Mouse (Mus musculus) MEL (cell line): ENCODE data around the gene Prr18. TPM values are rescaled to one million over a fixed set of nuclear protein-coding genes. Genes with fewer than 3 reads are reported as not detected.

Experiments used
- DNase-seq: peaks from one replicate; pipeline ENCODE4 v3.0.0; 2011; ENCODE audit warnings: low read depth, low spot score
- H3K27ac ChIP-seq: 2 replicates; pipeline ENCODE4 v1.5.1; 2012; ENCODE audit warnings: low read depth, mild to moderate bottlenecking, control low read depth, low read length, moderate library complexity; ENCODE audit not compliant: control insufficient read depth
- H3K27me3 ChIP-seq, 2 experiments: fragments of 150-350 bp in 1 of 2; sonication (generic) in 1 of 2; 2 replicates each; pipeline ENCODE4 v1.6.1; 2012; ENCODE audit warnings: low read length in 2 of 2, mild to moderate bottlenecking in 2 of 2, improper control_type of control experiment in 1 of 2, moderate library complexity in 1 of 2; ENCODE audit not compliant: insufficient read depth in 2 of 2, control insufficient read depth in 1 of 2
- H3K36me3 ChIP-seq, 2 experiments: 2 replicates each; pipeline ENCODE4 v1.6.1; 2012 to 2014; ENCODE audit warnings: low read length in 2 of 2, improper control_type of control experiment in 1 of 2, inconsistent platforms in 1 of 2, mild to moderate bottlenecking in 1 of 2; ENCODE audit not compliant: insufficient read depth in 2 of 2, control insufficient read depth in 1 of 2
- H3K4me1 ChIP-seq, 2 experiments: fragments of 150-350 bp in 1 of 2; sonication (generic) in 1 of 2; 2 replicates each; pipeline ENCODE4 v1.6.1; 2012; ENCODE audit warnings: low read length in 2 of 2, improper control_type of control experiment in 1 of 2, mild to moderate bottlenecking in 1 of 2; ENCODE audit not compliant: insufficient read depth in 2 of 2, control insufficient read depth in 1 of 2
- H3K4me3 ChIP-seq, 2 experiments: fragments of 150-350 bp in 1 of 2; sonication (generic) in 1 of 2; 2 replicates each; pipeline ENCODE4 v1.5.1; 2012; ENCODE audit warnings: low read depth in 2 of 2, low read length in 2 of 2, mild to moderate bottlenecking in 2 of 2, moderate library complexity in 2 of 2, control low read depth in 1 of 2, improper control_type of control experiment in 1 of 2; ENCODE audit not compliant: control insufficient read depth in 1 of 2, insufficient read depth in 1 of 2
- H3K79me2 ChIP-seq: 2 replicates; pipeline ENCODE4 v1.6.1; 2012; ENCODE audit warnings: mild to moderate bottlenecking, low read length, moderate library complexity; ENCODE audit not compliant: control insufficient read depth, poor library complexity, insufficient read depth
- H3K9ac ChIP-seq: 2 replicates; pipeline ENCODE4 v1.6.1; 2012; ENCODE audit warnings: low read depth, mild to moderate bottlenecking, control low read depth, low read length, moderate library complexity; ENCODE audit not compliant: control insufficient read depth, poor library complexity, severe bottlenecking
- H3K9me3 ChIP-seq: fragments of 150-350 bp; sonication (generic); replicated peaks from 2 replicates; pipeline ENCODE4 v1.6.1; 2012; ENCODE audit warnings: mild to moderate bottlenecking, low read length, improper control_type of control experiment, moderate library complexity; ENCODE audit not compliant: insufficient read depth
- CHD1 ChIP-seq: IDR thresholded peaks from 2 replicates; pipeline ENCODE4 v1.6.1; 2012; ENCODE audit warnings: low read depth, mild to moderate bottlenecking, inconsistent platforms, low read length, improper control_type of control experiment
- CHD2 ChIP-seq: IDR thresholded peaks from 2 replicates; pipeline ENCODE4 v1.6.1; 2011; ENCODE audit warnings: low read length, improper control_type of control experiment
- CTCF ChIP-seq, 3 experiments: IDR thresholded peaks in 2 of 3; conservative IDR thresholded peaks in 1 of 3; 2 replicates each; pipeline ENCODE4 v1.5.1; 2011 to 2012; ENCODE audit warnings: low read length in 3 of 3, low read depth in 2 of 3, mild to moderate bottlenecking in 2 of 3, improper control_type of control experiment in 1 of 3, inconsistent platforms in 1 of 3, mixed read lengths in 1 of 3, moderate library complexity in 1 of 3; ENCODE audit not compliant: control insufficient read depth in 1 of 3, insufficient read depth in 1 of 3, poor library complexity in 1 of 3, severe bottlenecking in 1 of 3
- E2F4 ChIP-seq: IDR thresholded peaks from 2 replicates; pipeline ENCODE4 v1.6.1; 2011; ENCODE audit warnings: low read depth, low read length, improper control_type of control experiment, borderline replicate concordance
- ELF1 ChIP-seq: IDR thresholded peaks from 2 replicates; pipeline ENCODE4 v1.6.1; 2014; ENCODE audit warnings: low read depth, mild to moderate bottlenecking, inconsistent platforms, low read length, improper control_type of control experiment, moderate library complexity
- EP300 ChIP-seq, 2 experiments: IDR thresholded peaks; 2 replicates each; pipeline ENCODE4 v1.6.1; 2011; ENCODE audit warnings: improper control_type of control experiment in 2 of 2, low read length in 2 of 2, low read depth in 1 of 2, mild to moderate bottlenecking in 1 of 2
- ETS1 ChIP-seq: IDR thresholded peaks from 2 replicates; pipeline ENCODE4 v1.6.1; 2012; ENCODE audit warnings: low read depth, mild to moderate bottlenecking, inconsistent platforms, low read length, improper control_type of control experiment, moderate library complexity
- GABPA ChIP-seq: IDR thresholded peaks from 2 replicates; pipeline ENCODE4 v1.6.1; 2012; ENCODE audit warnings: low read depth, mild to moderate bottlenecking, inconsistent platforms, low read length, improper control_type of control experiment, moderate library complexity
- GATA1 ChIP-seq: IDR thresholded peaks from 2 replicates; pipeline ENCODE4 v1.6.1; 2011; ENCODE audit warnings: low read depth, low read length, improper control_type of control experiment
- HCFC1 ChIP-seq: IDR thresholded peaks from 2 replicates; pipeline ENCODE4 v1.6.1; 2012; ENCODE audit warnings: low read depth, mild to moderate bottlenecking, inconsistent platforms, low read length, improper control_type of control experiment, moderate library complexity
- JUND ChIP-seq: IDR thresholded peaks from 2 replicates; pipeline ENCODE4 v1.6.1; 2011; ENCODE audit warnings: low read depth, mild to moderate bottlenecking, improper control_type of control experiment, low read length
- KAT2A ChIP-seq: conservative IDR thresholded peaks from 2 replicates; pipeline ENCODE4 v1.6.1; 2012; ENCODE audit warnings: low read depth, low read length, improper control_type of control experiment, inconsistent platforms
- MAX ChIP-seq: IDR thresholded peaks from 2 replicates; pipeline ENCODE4 v1.6.1; 2011; ENCODE audit warnings: low read length, improper control_type of control experiment
- MEF2A ChIP-seq: IDR thresholded peaks from 2 replicates; pipeline ENCODE4 v1.6.1; 2014; ENCODE audit warnings: low read depth, mild to moderate bottlenecking, inconsistent platforms, low read length, improper control_type of control experiment; ENCODE audit not compliant: poor library complexity, insufficient replicate concordance, severe bottlenecking; ENCODE audit errors: extremely low read depth
- MXI1 ChIP-seq: IDR thresholded peaks from 2 replicates; pipeline ENCODE4 v1.6.1; 2011; ENCODE audit warnings: mild to moderate bottlenecking, low read depth, low read length, improper control_type of control experiment
- MYB ChIP-seq: IDR thresholded peaks from 2 replicates; pipeline ENCODE4 v1.6.1; 2011; ENCODE audit warnings: mild to moderate bottlenecking, low read depth, low read length, improper control_type of control experiment
- MYC ChIP-seq: IDR thresholded peaks from 2 replicates; pipeline ENCODE4 v1.6.1; 2011; ENCODE audit warnings: low read depth, mild to moderate bottlenecking, low read length, improper control_type of control experiment, moderate library complexity
- NELFE ChIP-seq: IDR thresholded peaks from 2 replicates; pipeline ENCODE4 v1.6.1; 2011; ENCODE audit warnings: low read depth, low read length, improper control_type of control experiment
- NRF1 ChIP-seq: IDR thresholded peaks from 2 replicates; pipeline ENCODE4 v1.6.1; 2014; ENCODE audit warnings: low read depth, mild to moderate bottlenecking, inconsistent platforms, low read length, improper control_type of control experiment, moderate library complexity; ENCODE audit not compliant: poor library complexity, insufficient read depth, severe bottlenecking
- POLR2A ChIP-seq, 2 experiments: IDR thresholded peaks; 2 replicates each; pipeline ENCODE4 v1.6.1; 2011 to 2012; ENCODE audit warnings: low read length in 2 of 2, mild to moderate bottlenecking in 2 of 2, control low read depth in 1 of 2, improper control_type of control experiment in 1 of 2, low read depth in 1 of 2, moderate library complexity in 1 of 2; ENCODE audit not compliant: control insufficient read depth in 1 of 2, insufficient read depth in 1 of 2, poor library complexity in 1 of 2
- POLR2AphosphoS2 ChIP-seq: IDR thresholded peaks from 2 replicates; pipeline ENCODE4 v1.6.1; 2011; ENCODE audit warnings: low read length, improper control_type of control experiment
- POLR2AphosphoS5 ChIP-seq: IDR thresholded peaks from 2 replicates; pipeline ENCODE4 v1.6.1; 2012; ENCODE audit warnings: low read depth, borderline replicate concordance, mild to moderate bottlenecking, inconsistent platforms, low read length, moderate library complexity, mixed read lengths
- RCOR1 ChIP-seq: IDR thresholded peaks from 2 replicates; pipeline ENCODE4 v1.6.1; 2012; ENCODE audit warnings: low read depth, mild to moderate bottlenecking, inconsistent platforms, low read length, improper control_type of control experiment
- SIN3A ChIP-seq: IDR thresholded peaks from 2 replicates; pipeline ENCODE4 v1.6.1; 2012; ENCODE audit warnings: low read length, improper control_type of control experiment, inconsistent platforms
- TAL1 ChIP-seq: IDR thresholded peaks from 2 replicates; pipeline ENCODE4 v1.6.1; 2012; ENCODE audit warnings: mild to moderate bottlenecking, inconsistent platforms, low read length, moderate library complexity, mixed read lengths
- TBP ChIP-seq: IDR thresholded peaks from 2 replicates; pipeline ENCODE4 v1.8.0; 2011; ENCODE audit warnings: low read depth, low read length, improper control_type of control experiment
- TCF12 ChIP-seq: IDR thresholded peaks from 2 replicates; pipeline ENCODE4 v1.6.1; 2014; ENCODE audit warnings: low read depth, mild to moderate bottlenecking, inconsistent platforms, low read length, improper control_type of control experiment, moderate library complexity
- UBTF ChIP-seq: IDR thresholded peaks from 2 replicates; pipeline ENCODE4 v1.6.1; 2012; ENCODE audit warnings: low read depth, mild to moderate bottlenecking, inconsistent platforms, low read length, improper control_type of control experiment, moderate library complexity, borderline replicate concordance; ENCODE audit not compliant: insufficient read depth
- USF1 ChIP-seq: IDR thresholded peaks from 2 replicates; pipeline ENCODE4 v1.6.1; 2014; ENCODE audit warnings: low read depth, mild to moderate bottlenecking, inconsistent platforms, low read length, improper control_type of control experiment, moderate library complexity
- ZC3H11A ChIP-seq: IDR thresholded peaks from 2 replicates; pipeline ENCODE4 v1.6.1; 2012; ENCODE audit warnings: low read depth, mild to moderate bottlenecking, inconsistent platforms, low read length, improper control_type of control experiment
- ZKSCAN1 ChIP-seq: IDR thresholded peaks from 2 replicates; pipeline ENCODE4 v1.6.1; 2012; ENCODE audit warnings: low read depth, mild to moderate bottlenecking, inconsistent platforms, low read length, improper control_type of control experiment, moderate library complexity
- ZMIZ1 ChIP-seq: IDR thresholded peaks from 2 replicates; pipeline ENCODE4 v1.6.1; 2012; ENCODE audit warnings: low read depth, mild to moderate bottlenecking, inconsistent platforms, low read length, improper control_type of control experiment, moderate library complexity
- ZNF384 ChIP-seq: IDR thresholded peaks from 2 replicates; pipeline ENCODE4 v1.6.1; 2012; ENCODE audit warnings: low read depth, mild to moderate bottlenecking, inconsistent platforms, low read length, improper control_type of control experiment
- polyA plus RNA-seq, 2 experiments: library from polyadenylated mRNA; stranded (reverse) in 1 of 2; unstranded in 1 of 2; fragments of >175 nt in 1 of 2; fragments of >200 nt in 1 of 2; gene quantifications; 2 replicates each; pipeline versions ENCODE4 v1.2.1 to v1.2.4; 2012; ENCODE audit warnings: low replicate concordance in 2 of 2, low read depth in 1 of 2; ENCODE audit not compliant: insufficient read length in 2 of 2, insufficient read depth in 1 of 2, missing spikeins in 1 of 2
- total RNA-seq: library from RNA; depleted of rRNA; stranded (reverse); fragments of 300-350 nt; gene quantifications from 2 replicates; pipeline ENCODE4 v1.2.3, GENCODE M21; 2012

The Prr18 gene
- total and polyA plus RNA-seq, 3 experiments, result 0.04 to 0.10 TPM; not detected in 1

DNA sequence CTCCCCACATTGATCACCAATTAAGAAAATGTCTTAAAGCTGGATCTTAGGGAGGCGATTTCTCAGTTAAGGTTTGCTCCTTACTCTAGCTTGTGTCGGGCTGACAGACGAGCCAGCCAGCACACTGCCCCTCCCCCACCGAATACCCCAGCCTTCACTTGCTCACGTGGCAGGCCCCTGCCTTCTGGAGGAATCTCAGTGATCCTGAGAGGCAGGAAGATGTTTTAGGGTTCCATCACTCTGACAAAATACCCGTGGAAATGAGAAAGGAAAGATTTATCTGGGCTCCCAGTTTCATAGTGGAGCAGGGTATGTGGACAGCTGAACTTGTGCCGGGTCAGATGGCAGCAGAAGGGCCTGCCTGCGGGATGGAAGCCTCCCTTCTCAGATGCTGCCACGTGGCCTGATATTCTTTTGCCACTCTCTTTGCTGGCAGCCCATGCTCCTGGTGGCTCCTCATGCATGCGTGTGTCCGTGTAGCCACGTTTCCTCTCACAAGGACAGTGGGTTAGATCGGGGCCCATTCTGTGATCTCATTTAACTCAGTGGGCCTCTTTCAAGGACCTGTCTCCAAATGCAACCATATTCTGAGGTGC is 33.5 kb downstream of the Prr18 start:
- no peak for DNase-seq

DNA sequence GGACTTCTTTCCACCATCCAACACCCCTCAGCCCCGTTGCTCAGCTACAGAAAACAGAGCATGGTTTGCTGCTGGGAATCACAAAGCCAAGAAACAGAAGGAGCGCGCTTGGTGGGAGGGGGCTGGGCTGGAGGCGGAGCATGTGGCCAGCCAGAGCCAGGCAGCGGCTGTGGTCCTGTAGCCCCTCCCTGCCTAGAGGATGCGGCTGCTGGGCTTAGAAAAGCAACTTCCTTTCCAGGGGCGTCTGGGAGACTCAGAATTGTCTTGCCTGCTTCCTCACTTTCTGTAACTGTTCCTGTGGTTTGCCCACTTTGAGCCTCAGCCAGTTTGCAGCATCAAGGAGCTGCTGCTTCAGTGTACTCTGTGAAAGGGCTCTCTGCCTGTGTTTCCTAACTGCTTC is 34.6 kb downstream of the Prr18 start:
- peak overlapping the region; percentile 73 for H3K9ac ChIP-seq
- H3K27me3 ChIP-seq, result no peaks in the 10 kb centered on the region
- H3K36me3 ChIP-seq, result no peaks in the 10 kb centered on the region; a peak in 1 of 4 replicates
- H3K79me2 ChIP-seq, result no peaks in the 10 kb centered on the region
- peak overlapping the region; percentile 43 for H3K27ac ChIP-seq
- DNase-seq, result peak; percentile 84
- peaks cover 0 to 3% of the 10 kb centered on the region in 2 experiments; a peak in 1 of 4 replicates for H3K4me1 ChIP-seq
- H3K9me3 ChIP-seq, result no peaks in the 10 kb centered on the region
- peak overlapping the region; percentile 48 to 56 for H3K4me3 ChIP-seq
- no peak for TF ChIP-seq JUND
- TF ChIP-seq NELFE, result peak; percentile 43
- TF ChIP-seq GATA1, result no peak
- TF ChIP-seq ELF1, result no peak
- no peak for TF ChIP-seq POLR2AphosphoS5
- TF ChIP-seq RCOR1, result no peak
- TF ChIP-seq EP300 (IDR thresholded peaks at IDR 0.05; ENCODE audit: low read depth in 1 of 2, low read length in 2 of 2), result no peak
- TF ChIP-seq ZMIZ1, result no peak
- no peak for TF ChIP-seq TAL1
- TF ChIP-seq ZKSCAN1, result no peak
- no peak for TF ChIP-seq NRF1
- TF ChIP-seq ZC3H11A, result no peak
- no peak for TF ChIP-seq MYC
- peak; percentile 29; the same call in 1 of the 2 replicates for TF ChIP-seq HCFC1
- no peak for TF ChIP-seq MYB
- peak; percentile 48 to 63; a peak in 3 of 4 replicates for TF ChIP-seq POLR2A (IDR thresholded peaks at IDR 0.05; ENCODE audit: control insufficient read depth in 1 of 2, insufficient read depth in 1 of 2, low read depth in 1 of 2, low read length in 2 of 2, poor library complexity in 1 of 2)
- no peak for TF ChIP-seq CTCF (IDR thresholded peaks at IDR 0.05 in 2 of 3, conservative IDR thresholded peaks at IDR 0.05 in 1 of 3; ENCODE audit: control insufficient read depth in 1 of 3, insufficient read depth in 1 of 3, low read depth in 2 of 3, low read length in 3 of 3, poor library complexity in 1 of 3, severe bottlenecking in 1 of 3)
- no peak for TF ChIP-seq ETS1
- no peak for TF ChIP-seq POLR2AphosphoS2
- TF ChIP-seq MXI1, result no peak; the same call in 1 of the 2 replicates
- no peak for TF ChIP-seq ZNF384
- no peak for TF ChIP-seq GABPA
- TF ChIP-seq USF1, result peak; percentile 50
- TF ChIP-seq SIN3A, result no peak; the same call in 1 of the 2 replicates
- no peak for TF ChIP-seq CHD1
- no peak; the same call in 1 of the 2 replicates for TF ChIP-seq KAT2A
- TF ChIP-seq CHD2, result no peak
- TF ChIP-seq TBP, result no peak
- peak; percentile 42; the same call in 1 of the 2 replicates for TF ChIP-seq MAX
- TF ChIP-seq TCF12, result no peak

More for the DNA sequence above, 33.5 kb downstream of the Prr18 start:
- Histone ChIP-seq H3K79me2 (no peaks in the 10 kb centered on the region), H3K4me1 (peaks cover 0 to 3% of the 10 kb centered on the region in 2 experiments; a peak in 1 of 4 replicates), H3K27ac (no peak overlapping the region), H3K9me3 (no peaks in the 10 kb centered on the region), H3K36me3 (no peaks in the 10 kb centered on the region; a peak in 1 of 4 replicates), H3K27me3 (peaks cover 0 to under 1% of the 10 kb centered on the region in 2 experiments; a peak in 1 of 4 replicates), H3K4me3 (no peak overlapping the region), H3K9ac (no peak overlapping the region)
- TF ChIP-seq ETS1 (no peak), EP300 (IDR thresholded peaks at IDR 0.05; ENCODE audit: low read depth in 1 of 2, low read length in 2 of 2) (no peak), MEF2A (no peak), UBTF (no peak), TCF12 (no peak), E2F4 (no peak)
